Mouse (Mus musculus): ENCODE data around the gene 4931428L18Rik.

DNA sequence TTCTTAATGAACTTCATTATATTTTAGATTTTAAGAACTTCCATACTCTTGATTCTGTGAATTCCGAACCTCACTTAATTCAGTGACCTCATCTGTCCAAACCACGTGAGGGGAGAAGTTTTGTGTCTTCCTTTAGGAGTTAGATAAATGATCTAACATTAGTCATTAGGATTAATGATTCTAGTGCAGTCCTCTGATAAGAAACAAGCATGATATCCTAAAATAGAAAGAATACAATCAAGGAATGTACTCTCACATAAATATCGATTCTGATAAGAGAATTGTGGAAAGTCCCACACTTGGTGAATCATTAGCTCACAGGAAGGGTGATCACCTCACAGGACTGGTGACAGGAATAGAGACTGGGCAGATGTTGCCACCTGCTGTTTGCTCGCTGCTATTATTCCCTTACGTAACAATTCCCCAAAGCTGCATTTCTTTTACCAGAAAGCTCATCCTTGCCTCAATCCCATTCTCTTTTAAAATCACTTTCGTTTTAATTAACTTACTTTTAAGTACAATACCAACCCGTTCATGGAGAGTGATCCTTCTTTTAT lies 68.6 kb downstream of the 4931428L18Rik start:
- no peak for TF ChIP-seq POLR2A (IDR thresholded peaks at IDR 0.05; ENCODE audit: insufficient read depth, low read length)
- TF ChIP-seq CTCF (IDR thresholded peaks at IDR 0.05; ENCODE audit: low read depth, low read length) = peak; percentile 63
- TF ChIP-seq EP300 (IDR thresholded peaks at IDR 0.05; ENCODE audit: insufficient read depth, low read depth, low read length) = no peak

All from ES-Bruce4 (cell line).